Mouse (Mus musculus): Measurements from ENCODE around the gene Rps11. TPM values are rescaled to one million over a fixed set of nuclear protein-coding genes. Genes with fewer than 3 reads are reported as not detected.

Gene Rps11
- total and polyA plus RNA-seq, 2 experiments from 2014 or later = 814 to 1,229 TPM

DNA sequence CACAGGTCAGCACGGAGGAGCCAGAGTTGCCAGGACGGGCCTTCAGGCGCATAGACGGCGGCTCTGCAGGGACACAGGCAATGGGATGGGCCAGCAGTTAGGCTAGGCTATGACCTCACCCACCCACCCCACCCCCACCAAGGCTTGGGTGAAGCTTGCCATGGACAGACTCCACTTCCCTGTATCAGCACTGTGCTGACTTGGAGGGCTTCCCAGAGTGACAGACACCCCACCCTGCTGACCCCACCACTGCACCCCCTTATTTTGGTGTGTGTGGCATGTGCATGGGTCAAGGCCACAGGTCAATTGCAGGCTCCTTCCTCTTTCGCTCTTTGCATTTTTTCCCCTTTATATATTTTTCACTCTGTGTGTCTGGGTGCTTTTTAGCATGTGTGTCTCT lies 28.9 kb downstream of the Rps11 start:
- no peak overlapping the region for H3K4me3 ChIP-seq (ENCODE audit: low read depth, low read length)
- H3K27ac ChIP-seq (ENCODE audit: low read depth, low read length) = no peak overlapping the region
- no peaks in the 10 kb centered on the region for H3K4me1 ChIP-seq (ENCODE audit: insufficient read depth)
- no peaks in the 10 kb centered on the region for H3K27me3 ChIP-seq (ENCODE audit: insufficient read depth, low read length)
- WGBS = 85% methylated on average over 6 of the region's 6 CpGs
- no peak for TF ChIP-seq CTCF (IDR thresholded peaks at IDR 0.05; ENCODE audit: low read depth)
- no peaks in the 10 kb centered on the region for H3K36me3 ChIP-seq (ENCODE audit: insufficient read depth)
- H3K9me3 ChIP-seq (ENCODE audit: low read length) = no peaks in the 10 kb centered on the region
- H3K4me2 ChIP-seq (ENCODE audit: low read depth) = no peak overlapping the region
- H3K9ac ChIP-seq = no peak overlapping the region
- DNase-seq (no peak), ATAC-seq (no peak)

DNA sequence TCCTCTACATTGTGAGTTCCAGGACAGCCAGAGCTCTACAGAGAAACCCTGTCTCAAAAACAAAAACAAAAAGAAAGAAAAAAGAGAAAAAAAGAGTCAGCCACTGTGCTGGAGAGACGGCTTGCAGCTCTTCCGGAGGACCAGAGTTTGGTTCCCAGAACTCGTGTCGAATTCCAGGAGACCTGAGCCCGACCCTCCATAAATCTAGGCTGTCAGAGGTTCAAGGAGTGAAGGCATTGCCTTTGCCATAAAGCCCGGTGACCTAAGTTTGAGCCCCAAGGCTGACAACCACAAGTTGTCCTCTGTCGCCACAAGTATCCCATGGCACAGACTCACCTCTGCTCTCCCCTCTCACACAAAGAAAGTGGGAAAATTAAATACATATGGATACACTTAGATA lies 30.1 kb downstream of the Rps11 start:
- Histone ChIP-seq H3K4me3 (ENCODE audit: low read depth, low read length) (no peak overlapping the region), H3K9ac (no peak overlapping the region), H3K36me3 (ENCODE audit: insufficient read depth) (no peaks in the 10 kb centered on the region), H3K4me1 (ENCODE audit: insufficient read depth) (no peaks in the 10 kb centered on the region), H3K27me3 (ENCODE audit: insufficient read depth, low read length) (no peaks in the 10 kb centered on the region), H3K4me2 (ENCODE audit: low read depth) (no peak overlapping the region), H3K9me3 (ENCODE audit: low read length) (no peaks in the 10 kb centered on the region), H3K27ac (ENCODE audit: low read depth, low read length) (no peak overlapping the region)
- no peak for DNase-seq
- 74% methylated on average over 7 of the region's 7 CpGs for WGBS
- no peak for TF ChIP-seq CTCF (IDR thresholded peaks at IDR 0.05; ENCODE audit: low read depth)
- no peak for ATAC-seq

DNA sequence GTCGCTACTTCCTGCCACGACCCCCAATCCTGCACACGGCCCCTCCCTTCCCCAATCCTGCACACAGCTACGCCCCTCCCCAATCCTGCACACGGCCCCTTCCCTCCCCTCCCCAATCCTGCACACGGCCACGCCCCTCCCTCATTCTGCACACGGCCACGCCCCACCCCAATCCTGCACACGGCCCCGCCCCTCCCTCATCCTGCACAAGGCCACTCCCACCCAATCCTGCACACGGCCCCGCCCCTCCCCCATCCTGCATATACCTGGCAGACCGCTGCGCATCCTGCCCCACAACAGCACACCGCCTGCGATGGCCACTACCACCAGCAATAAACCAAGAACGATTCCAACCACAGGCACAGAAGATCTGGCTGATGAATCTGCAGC lies 30.7 kb downstream of the Rps11 start:
- WGBS = 32% methylated on average over 18 of the region's 18 CpGs
- Histone ChIP-seq H3K4me3 (ENCODE audit: low read depth, low read length) (no peak overlapping the region), H3K36me3 (ENCODE audit: insufficient read depth) (no peaks in the 10 kb centered on the region), H3K4me2 (ENCODE audit: low read depth) (no peak overlapping the region), H3K9ac (no peak overlapping the region), H3K9me3 (ENCODE audit: low read length) (no peaks in the 10 kb centered on the region), H3K27ac (ENCODE audit: low read depth, low read length) (no peak overlapping the region), H3K4me1 (ENCODE audit: insufficient read depth) (no peaks in the 10 kb centered on the region), H3K27me3 (ENCODE audit: insufficient read depth, low read length) (no peaks in the 10 kb centered on the region)
- DNase-seq (no peak), ATAC-seq (no peak)
- no peak for TF ChIP-seq CTCF (IDR thresholded peaks at IDR 0.05; ENCODE audit: low read depth)

DNA sequence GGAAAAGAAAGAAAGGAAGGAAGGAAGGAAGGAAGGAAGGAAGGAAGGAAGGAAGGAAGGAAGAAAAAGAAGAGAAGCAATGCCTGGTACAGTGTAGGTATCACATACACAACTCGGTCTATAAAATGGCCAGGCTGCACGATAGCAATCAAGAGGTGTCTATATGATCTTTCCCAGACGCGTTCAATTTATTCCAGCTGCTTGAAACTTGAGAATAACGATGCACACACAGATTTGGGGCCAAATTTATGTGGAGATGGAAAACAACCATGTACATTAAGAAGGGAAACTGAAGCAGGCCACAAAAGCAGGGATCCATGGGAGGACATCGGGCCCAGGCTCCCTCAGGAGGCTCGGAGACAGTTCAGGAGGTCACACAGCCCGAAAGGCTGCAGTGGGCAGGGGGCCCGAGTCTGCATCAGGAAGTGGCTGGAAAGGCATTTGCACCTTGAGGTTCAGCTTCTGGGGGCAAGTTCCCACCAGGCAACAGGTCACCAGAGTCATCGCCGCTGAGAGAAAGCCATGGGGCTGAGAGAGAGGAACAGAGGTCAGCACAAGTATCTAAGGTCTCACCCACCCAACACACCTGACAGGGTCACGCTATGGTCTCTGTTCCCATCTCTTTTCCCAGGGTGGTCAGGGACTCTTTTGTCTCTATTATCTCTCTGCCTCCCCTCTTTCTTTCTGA lies 31.3 kb downstream of the Rps11 start:
- H3K9me3 ChIP-seq (ENCODE audit: low read length) = no peaks in the 10 kb centered on the region
- H3K4me1 ChIP-seq (ENCODE audit: insufficient read depth) = no peaks in the 10 kb centered on the region
- ATAC-seq = no peak
- DNase-seq = no peak
- H3K27me3 ChIP-seq (ENCODE audit: insufficient read depth, low read length) = no peaks in the 10 kb centered on the region
- no peaks in the 10 kb centered on the region for H3K36me3 ChIP-seq (ENCODE audit: insufficient read depth)
- no peak overlapping the region for H3K27ac ChIP-seq (ENCODE audit: low read depth, low read length)
- TF ChIP-seq CTCF (IDR thresholded peaks at IDR 0.05; ENCODE audit: low read depth) = no peak
- H3K9ac ChIP-seq = no peak overlapping the region
- H3K4me2 ChIP-seq (ENCODE audit: low read depth) = no peak overlapping the region
- WGBS = 78% methylated on average over 12 of the region's 12 CpGs
- no peak overlapping the region for H3K4me3 ChIP-seq (ENCODE audit: low read depth, low read length)

DNA sequence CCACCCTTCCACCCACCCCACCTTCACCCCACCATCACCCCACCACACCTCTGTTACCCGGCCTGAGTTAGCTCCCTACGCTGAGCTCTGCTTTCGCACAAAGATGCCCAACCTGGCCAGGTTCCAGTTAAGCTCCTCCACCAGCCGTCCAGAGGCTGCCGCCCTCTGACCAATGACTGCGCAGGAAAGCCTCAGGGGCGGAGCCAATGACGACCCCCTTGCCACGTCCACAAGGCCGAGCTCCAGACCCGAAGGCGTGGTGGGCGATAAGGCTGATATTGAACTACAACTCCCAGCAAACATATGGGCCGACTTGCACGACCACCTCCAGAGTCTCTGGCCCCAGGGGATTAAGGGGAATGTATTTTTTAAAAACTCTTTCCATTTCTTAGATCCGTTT lies 32.2 kb downstream of the Rps11 start, which contains the start of gene Rcn3:
Gene Rcn3 (minus strand): TSS at position 174 of the 400 bp plus-strand sequence.
- Histone ChIP-seq H3K27ac (ENCODE audit: low read depth, low read length) (no peak within 1 kb of the TSS), H3K36me3 (ENCODE audit: insufficient read depth) (no peaks in the 10 kb centered on the region), H3K4me3 (ENCODE audit: low read depth, low read length) (peak within 1 kb of the TSS; percentile 38), H3K9me3 (ENCODE audit: low read length) (no peaks in the 10 kb centered on the region), H3K9ac (peak within 1 kb of the TSS; percentile 25; the same call in 1 of the 2 replicates), H3K27me3 (ENCODE audit: insufficient read depth, low read length) (no peaks in the 10 kb centered on the region), H3K4me2 (ENCODE audit: low read depth) (peak within 1 kb of the TSS; percentile 62), H3K4me1 (ENCODE audit: insufficient read depth) (no peaks in the 10 kb centered on the region)
- under 1% methylated on average over 16 of the region's 16 CpGs for WGBS
- peak; percentile 85 for DNase-seq
- TF ChIP-seq CTCF (IDR thresholded peaks at IDR 0.05; ENCODE audit: low read depth) = no peak
- peak; percentile 95 for ATAC-seq

DNA sequence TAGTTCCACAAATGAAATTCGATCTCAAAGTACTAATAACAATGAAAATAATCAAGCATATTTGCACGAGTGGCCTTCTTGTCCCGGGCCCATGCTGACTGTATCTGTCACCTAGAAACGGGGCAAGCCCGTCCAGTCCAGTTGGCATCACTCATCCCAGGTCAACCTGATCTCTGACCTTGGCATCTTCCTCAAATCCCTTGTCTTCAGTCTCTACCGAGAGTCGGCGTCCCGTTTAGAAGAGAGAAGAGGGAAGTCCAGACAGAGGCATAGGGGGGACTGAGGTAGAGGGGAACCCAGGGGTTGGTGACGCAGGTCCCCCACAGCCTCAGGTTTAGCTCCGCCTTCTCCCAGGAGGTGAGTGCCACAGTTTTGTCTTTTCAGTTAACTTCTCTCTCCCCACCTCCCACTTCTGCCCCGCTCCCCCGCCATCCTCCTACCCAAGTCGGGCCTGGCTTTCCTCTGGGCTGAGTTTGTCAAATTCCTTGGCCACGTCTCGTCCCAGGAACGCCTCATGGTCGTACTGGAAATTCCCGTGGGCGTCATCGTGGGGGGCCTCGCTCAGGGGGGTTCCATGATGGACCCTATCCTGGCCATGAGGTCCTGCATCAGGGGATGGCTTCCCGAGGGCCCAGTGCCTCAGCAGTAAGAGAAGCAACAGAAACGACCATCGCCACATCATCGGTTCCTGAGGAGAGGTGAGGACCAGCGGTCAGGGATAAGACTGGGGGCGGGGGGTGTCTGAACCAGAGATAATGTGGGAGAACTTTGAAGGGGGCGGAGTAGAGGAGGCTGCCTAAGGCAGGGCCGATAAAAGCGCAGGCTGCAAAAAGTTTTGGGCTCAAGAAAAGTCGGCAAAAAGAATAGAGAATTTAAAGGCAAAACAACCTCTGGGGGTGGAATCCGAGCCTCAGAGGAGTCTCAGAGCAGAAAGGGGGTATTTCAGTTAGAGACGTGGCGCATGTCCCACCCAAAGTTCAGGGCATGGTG lies 32.9 kb downstream of the Rps11 start:
- Histone ChIP-seq H3K4me2 (ENCODE audit: low read depth) (peak overlapping the region; percentile 62), H3K9me3 (ENCODE audit: low read length) (no peaks in the 10 kb centered on the region), H3K4me3 (ENCODE audit: low read depth, low read length) (peak overlapping the region; percentile 38), H3K9ac (peak overlapping the region; percentile 25; the same call in 1 of the 2 replicates), H3K27me3 (ENCODE audit: insufficient read depth, low read length) (no peaks in the 10 kb centered on the region), H3K27ac (ENCODE audit: low read depth, low read length) (no peak overlapping the region), H3K4me1 (ENCODE audit: insufficient read depth) (no peaks in the 10 kb centered on the region), H3K36me3 (ENCODE audit: insufficient read depth) (0 out of 2 replicates have a peak, but pooled peaks cover 6% of the 10 kb centered on the region)
- DNase-seq (no peak), ATAC-seq (peak; percentile 23)
- WGBS = 15% methylated on average over 35 of the region's 35 CpGs
- no peak for TF ChIP-seq CTCF (IDR thresholded peaks at IDR 0.05; ENCODE audit: low read depth)

All from forebrain, postnatal 0 days (tissue).